ENCODE assay signal across 27 mouse cellular contexts in the genomic region with DNA sequence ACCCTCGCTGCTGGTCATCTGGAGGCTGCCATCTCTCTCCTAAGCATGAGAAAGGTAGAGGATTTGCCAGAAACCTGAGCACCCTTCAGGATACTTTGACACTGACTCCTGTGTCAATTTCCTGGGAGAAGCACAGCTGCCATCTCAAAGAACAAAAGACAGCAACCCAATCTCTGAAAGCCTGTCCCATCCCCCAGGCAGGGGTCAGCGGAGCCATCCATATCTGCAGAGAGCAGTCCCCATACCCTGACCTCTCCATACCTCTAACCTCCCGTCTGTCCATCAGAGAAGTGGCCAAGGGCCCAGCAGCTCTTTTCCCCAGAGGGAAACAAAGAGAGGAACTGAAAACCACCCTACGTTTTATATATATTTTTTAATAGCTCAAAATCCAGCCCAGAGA. TPM values are rescaled to one million over a fixed set of nuclear protein-coding genes. Genes with fewer than 3 reads are reported as not detected.
A peak's percentile ranks its signal among the peaks of the same experiment; 100 is the strongest.
DNase-seq lines count a peak whose midpoint lies in the region; ATAC-seq lines count a peak whose summit lies in the region.
"Had no signal": no experiment of that assay in that cellular context is flagged by ENCODE, and none has a peak within 500 bp of the region (broad histone marks: within the 10 kb centered on the region; RNA-seq: fewer than 3 reads in every experiment).

No protein-coding gene starts in this region.

- H3K27ac ChIP-seq in hindbrain, embryonic 10.5 days = peak overlapping the region; percentile 70
- H3K27ac ChIP-seq in hindbrain, embryonic 12.5 days = no peak overlapping the region
- no peak overlapping the region for H3K27ac ChIP-seq in midbrain, embryonic 15.5 days
- H3K27ac ChIP-seq in midbrain, embryonic 16.5 days (ENCODE audit: low read length) = no peak overlapping the region
- 0 out of 2 replicates have a peak overlapping the region, but pooled peaks have one; percentile 48 for H3K27ac ChIP-seq in embryonic facial prominence, embryonic 15.5 days (replicated peaks)
- H3K27ac ChIP-seq: embryonic facial prominence, embryonic 12.5 days; forebrain, embryonic 13.5 days; heart, embryonic 10.5 days; hindbrain, embryonic 15.5 days; midbrain, embryonic 10.5 days; neural tube, embryonic 15.5 days had no signal

- H3K36me3 ChIP-seq in hindbrain, embryonic 10.5 days = no peaks in the 10 kb centered on the region
- H3K36me3 ChIP-seq in hindbrain, embryonic 12.5 days = no peaks in the 10 kb centered on the region
- no peaks in the 10 kb centered on the region for H3K36me3 ChIP-seq in midbrain, embryonic 15.5 days (replicated peaks)
- H3K36me3 ChIP-seq in midbrain, embryonic 16.5 days (ENCODE audit: control insufficient read depth, insufficient read depth, low read length) = no peaks in the 10 kb centered on the region
- no peaks in the 10 kb centered on the region for H3K36me3 ChIP-seq in embryonic facial prominence, embryonic 15.5 days
- H3K36me3 ChIP-seq: embryonic facial prominence, embryonic 12.5 days; heart, embryonic 10.5 days; hindbrain, embryonic 15.5 days; midbrain, embryonic 10.5 days; neural tube, embryonic 15.5 days had no signal

- no peaks in the 10 kb centered on the region for H3K27me3 ChIP-seq in hindbrain, embryonic 10.5 days (ENCODE audit: insufficient read depth, poor library complexity, severe bottlenecking)
- H3K27me3 ChIP-seq in hindbrain, embryonic 12.5 days = no peaks in the 10 kb centered on the region
- H3K27me3 ChIP-seq in midbrain, embryonic 15.5 days (replicated peaks) = no peaks in the 10 kb centered on the region
- H3K27me3 ChIP-seq in midbrain, embryonic 16.5 days (ENCODE audit: control insufficient read depth, insufficient read depth, low read depth, low read length) = no peaks in the 10 kb centered on the region
- no peaks in the 10 kb centered on the region for H3K27me3 ChIP-seq in embryonic facial prominence, embryonic 15.5 days
- H3K27me3 ChIP-seq: embryonic facial prominence, embryonic 12.5 days; forebrain, embryonic 13.5 days; hindbrain, embryonic 15.5 days; neural tube, embryonic 15.5 days had no signal

- H3K4me2 ChIP-seq in hindbrain, embryonic 12.5 days (replicated peaks) = no peak overlapping the region
- no peak overlapping the region for H3K4me2 ChIP-seq in midbrain, embryonic 15.5 days
- no peak overlapping the region for H3K4me2 ChIP-seq in midbrain, embryonic 16.5 days (ENCODE audit: low read length)
- no peak overlapping the region for H3K4me2 ChIP-seq in embryonic facial prominence, embryonic 15.5 days (replicated peaks)
- H3K4me2 ChIP-seq: embryonic facial prominence, embryonic 12.5 days; forebrain, embryonic 13.5 days; hindbrain, embryonic 15.5 days; neural tube, embryonic 15.5 days had no signal

- peak; percentile 20 to 31 for DNase-seq in adrenal gland, adult (ENCODE audit: inconsistent age in 2 of 2, low spot score in 1 of 2)
- DNase-seq in adrenal gland, postnatal 14 days = no peak
- no peak for DNase-seq in hindbrain, embryonic 10.5 days (ENCODE audit: low spot score)
- DNase-seq: adrenal gland, postnatal 10 days; cerebellum, adult 2 months; gastrocnemius, postnatal 36 days; left cerebral cortex, postnatal 4 days; lung, postnatal 4 days; right cerebral cortex, adult 18-20 months; right cerebral cortex, postnatal 4 days had no signal

- WGBS in hindbrain, embryonic 10.5 days = 47% methylated on average over 4 of the region's 4 CpGs
- WGBS in hindbrain, embryonic 12.5 days = 55% methylated on average over 4 of the region's 4 CpGs
- 59% methylated on average over 4 of the region's 4 CpGs for WGBS in midbrain, embryonic 15.5 days
- WGBS in midbrain, embryonic 16.5 days = 60% methylated on average over 4 of the region's 4 CpGs
- 43% methylated on average over 4 of the region's 4 CpGs for WGBS in embryonic facial prominence, embryonic 15.5 days

- H3K4me3 ChIP-seq in hindbrain, embryonic 10.5 days = no peak overlapping the region
- no peak overlapping the region for H3K4me3 ChIP-seq in hindbrain, embryonic 12.5 days
- no peak overlapping the region for H3K4me3 ChIP-seq in midbrain, embryonic 15.5 days
- no peak overlapping the region for H3K4me3 ChIP-seq in midbrain, embryonic 16.5 days (ENCODE audit: low read depth, low read length)
- no peak overlapping the region for H3K4me3 ChIP-seq in embryonic facial prominence, embryonic 15.5 days (replicated peaks)
- H3K4me3 ChIP-seq: embryonic facial prominence, embryonic 12.5 days; forebrain, embryonic 13.5 days; heart, embryonic 10.5 days; hindbrain, embryonic 15.5 days; midbrain, embryonic 10.5 days; neural tube, embryonic 15.5 days had no signal

- no peaks in the 10 kb centered on the region for H3K9me3 ChIP-seq in hindbrain, embryonic 10.5 days
- H3K9me3 ChIP-seq in hindbrain, embryonic 12.5 days (replicated peaks) = no peaks in the 10 kb centered on the region
- H3K9me3 ChIP-seq in midbrain, embryonic 15.5 days = no peaks in the 10 kb centered on the region
- H3K9me3 ChIP-seq in midbrain, embryonic 16.5 days (replicated peaks; ENCODE audit: control insufficient read depth, low read length, poor library complexity, severe bottlenecking) = no peaks in the 10 kb centered on the region
- H3K9me3 ChIP-seq in embryonic facial prominence, embryonic 15.5 days (replicated peaks) = no peaks in the 10 kb centered on the region
- H3K9me3 ChIP-seq: embryonic facial prominence, embryonic 12.5 days; forebrain, embryonic 13.5 days; heart, embryonic 10.5 days; hindbrain, embryonic 15.5 days; midbrain, embryonic 10.5 days; neural tube, embryonic 15.5 days had no signal

- H3K4me1 ChIP-seq in hindbrain, embryonic 10.5 days (replicated peaks) = peaks cover 47% of the 10 kb centered on the region
- peaks cover 14% of the 10 kb centered on the region for H3K4me1 ChIP-seq in hindbrain, embryonic 12.5 days
- peaks cover 19% of the 10 kb centered on the region for H3K4me1 ChIP-seq in midbrain, embryonic 15.5 days
- peaks cover 17% of the 10 kb centered on the region for H3K4me1 ChIP-seq in midbrain, embryonic 16.5 days (ENCODE audit: control insufficient read depth, insufficient read depth, low read length)
- peaks cover 15% of the 10 kb centered on the region for H3K4me1 ChIP-seq in embryonic facial prominence, embryonic 15.5 days

- ATAC-seq in hindbrain, embryonic 12.5 days (ENCODE audit: low FRiP score) = no peak
- ATAC-seq in midbrain, embryonic 15.5 days (replicated peaks) = no peak
- no peak for ATAC-seq in midbrain, embryonic 16.5 days
- no peak for ATAC-seq in embryonic facial prominence, embryonic 15.5 days (ENCODE audit: insufficient number of reproducible peaks, low FRiP score, low TSS enrichment, low read depth)
- ATAC-seq: activated CD4-positive, CD25-positive, alpha-beta regulatory T cell, adult 4 months; forebrain, embryonic 13.5 days had no signal

- no peak overlapping the region for H3K9ac ChIP-seq in hindbrain, embryonic 12.5 days
- H3K9ac ChIP-seq in midbrain, embryonic 15.5 days = 0 out of 2 replicates have a peak overlapping the region, but pooled peaks have one; percentile 4
- H3K9ac ChIP-seq in midbrain, embryonic 16.5 days (ENCODE audit: low read depth, low read length) = no peak overlapping the region
- no peak overlapping the region for H3K9ac ChIP-seq in embryonic facial prominence, embryonic 15.5 days
- H3K9ac ChIP-seq: embryonic facial prominence, embryonic 12.5 days; forebrain, embryonic 13.5 days; hindbrain, embryonic 15.5 days; neural tube, embryonic 15.5 days had no signal

RNA-seq across cellular contexts. Expression of a gene that starts 2.8 kb away (rescaled TPM):
- 33.1 and 34.4 TPM in 2 replicates for total RNA-seq in adrenal gland, postnatal 14 days (2021)
- 21.1 and 22.8 TPM in 2 replicates for polyA plus RNA-seq in hindbrain, embryonic 10.5 days (2016; fragmentation: Nextera tagmentation; extraction: Ambion mirVana)
- 26.2 and 30.5 TPM in 2 replicates for polyA plus RNA-seq in hindbrain, embryonic 12.5 days (2016; fragmentation: Nextera tagmentation; extraction: Ambion mirVana)
- polyA plus RNA-seq in midbrain, embryonic 15.5 days (2015; fragmentation: Nextera tagmentation; extraction: Ambion mirVana) = 24.4 and 26.2 TPM in 2 replicates
- polyA plus RNA-seq in midbrain, embryonic 16.5 days (2015; fragmentation: Nextera tagmentation; extraction: Ambion mirVana) = 21.7 and 26.5 TPM in 2 replicates
- polyA plus RNA-seq in embryonic facial prominence, embryonic 15.5 days (2015; fragmentation: Nextera tagmentation; extraction: Ambion mirVana) = 16.1 and 17.7 TPM in 2 replicates

RNA-seq across cellular contexts. Expression of a gene that starts 3.9 kb away (rescaled TPM):
- 1.1 and 2.5 TPM in 2 replicates for total RNA-seq in adrenal gland, postnatal 14 days (2021)
- polyA plus RNA-seq in hindbrain, embryonic 10.5 days (2016; fragmentation: Nextera tagmentation; extraction: Ambion mirVana) = not detected in 2 replicates
- polyA plus RNA-seq in hindbrain, embryonic 12.5 days (2016; fragmentation: Nextera tagmentation; extraction: Ambion mirVana) = not detected in 2 replicates
- polyA plus RNA-seq in midbrain, embryonic 15.5 days (2015; fragmentation: Nextera tagmentation; extraction: Ambion mirVana) = 0.61 TPM in 1 of 2 replicates, not detected in the other
- polyA plus RNA-seq in midbrain, embryonic 16.5 days (2015; fragmentation: Nextera tagmentation; extraction: Ambion mirVana) = 1.5 TPM in 1 of 2 replicates, not detected in the other
- 15.9 and 23.5 TPM in 2 replicates for polyA plus RNA-seq in embryonic facial prominence, embryonic 15.5 days (2015; fragmentation: Nextera tagmentation; extraction: Ambion mirVana)
- total RNA-seq: gastrocnemius, adult 18-20 months; gastrocnemius, postnatal 36 days; heart, postnatal 25 days; liver, adult 2 months had no signal
- polyA plus RNA-seq: activated CD4-positive, CD25-positive, alpha-beta regulatory T cell, adult 4 months; embryonic facial prominence, embryonic 12.5 days; forebrain, embryonic 13.5 days; heart, embryonic 10.5 days; hindbrain, embryonic 15.5 days; intestine, embryonic 14.5 days; kidney, adult 2 months; liver, adult 2 months; liver, embryonic 16.5 days; midbrain, embryonic 10.5 days; neural tube, embryonic 15.5 days had no signal

RNA-seq across cellular contexts. Expression of a gene that starts 14.7 kb away (rescaled TPM):
- 0.30 TPM in 1 of 2 replicates, not detected in the other for total RNA-seq in adrenal gland, postnatal 14 days (2021)
- polyA plus RNA-seq in hindbrain, embryonic 10.5 days (2016; fragmentation: Nextera tagmentation; extraction: Ambion mirVana) = 0.14 TPM in 1 of 2 replicates, not detected in the other
- polyA plus RNA-seq in hindbrain, embryonic 12.5 days (2016; fragmentation: Nextera tagmentation; extraction: Ambion mirVana) = 0.15 TPM in 1 of 2 replicates, not detected in the other
- 0.44 and 0.96 TPM in 2 replicates for polyA plus RNA-seq in midbrain, embryonic 15.5 days (2015; fragmentation: Nextera tagmentation; extraction: Ambion mirVana)
- 0.72 and 0.82 TPM in 2 replicates for polyA plus RNA-seq in midbrain, embryonic 16.5 days (2015; fragmentation: Nextera tagmentation; extraction: Ambion mirVana)
- 0.14 and 0.19 TPM in 2 replicates for polyA plus RNA-seq in embryonic facial prominence, embryonic 15.5 days (2015; fragmentation: Nextera tagmentation; extraction: Ambion mirVana)
- total RNA-seq: liver, adult 2 months had no signal
- polyA plus RNA-seq: heart, embryonic 10.5 days; liver, adult 2 months; midbrain, embryonic 10.5 days had no signal

RNA-seq across cellular contexts. Expression of a gene that starts 31.8 kb away (rescaled TPM):
- 17.6 and 20.7 TPM in 2 replicates for total RNA-seq in adrenal gland, postnatal 14 days (2021)
- 2.4 and 3.3 TPM in 2 replicates for polyA plus RNA-seq in hindbrain, embryonic 10.5 days (2016; fragmentation: Nextera tagmentation; extraction: Ambion mirVana)
- 5.1 and 5.6 TPM in 2 replicates for polyA plus RNA-seq in hindbrain, embryonic 12.5 days (2016; fragmentation: Nextera tagmentation; extraction: Ambion mirVana)
- polyA plus RNA-seq in midbrain, embryonic 15.5 days (2015; fragmentation: Nextera tagmentation; extraction: Ambion mirVana) = 4.8 and 5.1 TPM in 2 replicates
- polyA plus RNA-seq in midbrain, embryonic 16.5 days (2015; fragmentation: Nextera tagmentation; extraction: Ambion mirVana) = 5.1 and 6.1 TPM in 2 replicates
- polyA plus RNA-seq in embryonic facial prominence, embryonic 15.5 days (2015; fragmentation: Nextera tagmentation; extraction: Ambion mirVana) = 13.4 and 14.6 TPM in 2 replicates

RNA-seq across cellular contexts. Expression of a gene that starts 51.8 kb away (rescaled TPM):
- total RNA-seq in adrenal gland, postnatal 14 days (2021) = 19.0 and 28.8 TPM in 2 replicates
- 4.3 and 7.2 TPM in 2 replicates for polyA plus RNA-seq in hindbrain, embryonic 10.5 days (2016; fragmentation: Nextera tagmentation; extraction: Ambion mirVana)
- polyA plus RNA-seq in hindbrain, embryonic 12.5 days (2016; fragmentation: Nextera tagmentation; extraction: Ambion mirVana) = 12.9 and 13.5 TPM in 2 replicates
- 30.4 and 31.1 TPM in 2 replicates for polyA plus RNA-seq in midbrain, embryonic 15.5 days (2015; fragmentation: Nextera tagmentation; extraction: Ambion mirVana)
- polyA plus RNA-seq in midbrain, embryonic 16.5 days (2015; fragmentation: Nextera tagmentation; extraction: Ambion mirVana) = 29.7 and 33.9 TPM in 2 replicates
- 5.1 and 5.5 TPM in 2 replicates for polyA plus RNA-seq in embryonic facial prominence, embryonic 15.5 days (2015; fragmentation: Nextera tagmentation; extraction: Ambion mirVana)
- total RNA-seq: liver, adult 2 months had no signal
- polyA plus RNA-seq: activated CD4-positive, CD25-positive, alpha-beta regulatory T cell, adult 4 months had no signal

Comparison
In these comparisons a context has a peak if more than half of its experiments do, and no peak if none do; other contexts are left out.
1. DNase-seq: peak in adrenal gland, adult (2 of 2); none in adrenal gland, postnatal 14 days (single experiment) and hindbrain, embryonic 10.5 days (single experiment).
2. H3K27ac ChIP-seq: peak in hindbrain, embryonic 10.5 days (single experiment) and embryonic facial prominence, embryonic 15.5 days (single experiment); none in hindbrain, embryonic 12.5 days (single experiment), midbrain, embryonic 15.5 days (single experiment) and midbrain, embryonic 16.5 days (single experiment).